Mouse (Mus musculus) stomach, postnatal 0 days (tissue): ENCODE measurements around the gene H2afv. TPM values are rescaled to one million over a fixed set of nuclear protein-coding genes. Genes with fewer than 3 reads are reported as not detected.
"Not testable (repeated sequence)": the region's sequence is repeated elsewhere in the genome, so short reads cannot be mapped to it uniquely, and the experiment has no call there.

ENCODE experiments used
- ATAC-seq: fragments of 200-750 bp; cut with Nextera tagmentation; 2 replicates; pipeline ENCODE4 v1.8.0; 2017; ENCODE audit not compliant: low FRiP score, low TSS enrichment
- DNase-seq: peaks from one replicate; pipeline ENCODE4 v3.0.0-alpha.2; 2016; ENCODE audit warnings: low spot score
- H3K27ac ChIP-seq: fragments of 300-500 bp; sonication (generic); replicated peaks from 2 replicates; pipeline ENCODE4 v1.5.1; 2014; ENCODE audit warnings: mild to moderate bottlenecking, control low read depth
- H3K27me3 ChIP-seq: fragments of 300-500 bp; sonication (generic); 2 replicates; pipeline ENCODE4 v1.6.1; 2014; ENCODE audit warnings: low read length; ENCODE audit not compliant: control insufficient read depth, insufficient read depth
- H3K36me3 ChIP-seq: fragments of 300-500 bp; sonication (generic); 2 replicates; pipeline ENCODE4 v1.6.1; 2014; ENCODE audit warnings: low read length, mixed read lengths; ENCODE audit not compliant: control insufficient read depth, insufficient read depth
- H3K4me1 ChIP-seq: fragments of 300-500 bp; sonication (generic); replicated peaks from 2 replicates; pipeline ENCODE4 v1.6.1; 2014; ENCODE audit warnings: antibody characterized with exemption; ENCODE audit not compliant: control insufficient read depth, insufficient read depth
- H3K4me2 ChIP-seq: fragments of 300-500 bp; sonication (generic); replicated peaks from 2 replicates; pipeline ENCODE4 v1.6.1; 2014; ENCODE audit warnings: low read depth, mild to moderate bottlenecking, control low read depth, moderate library complexity
- H3K4me3 ChIP-seq: fragments of 300-500 bp; sonication (generic); 2 replicates; pipeline ENCODE4 v1.5.1; 2014; ENCODE audit warnings: low read depth, low read length, control low read depth
- H3K9ac ChIP-seq: fragments of 300-500 bp; sonication (generic); 2 replicates; pipeline ENCODE4 v1.6.1; 2014; ENCODE audit warnings: mild to moderate bottlenecking, low read length, control low read depth, mixed read lengths
- H3K9me3 ChIP-seq: fragments of 300-500 bp; sonication (generic); 2 replicates; pipeline ENCODE4 v1.6.1; 2016; ENCODE audit warnings: low read length; ENCODE audit not compliant: control insufficient read depth
- CTCF ChIP-seq: IDR thresholded peaks from 2 replicates; pipeline ENCODE4 v1.5.1; 2016; ENCODE audit warnings: antibody characterized with exemption, low read depth, mild to moderate bottlenecking, moderate library complexity
- EP300 ChIP-seq: optimal IDR thresholded peaks from 2 replicates; pipeline ENCODE3; 2016; ENCODE audit warnings: antibody characterized with exemption
- WGBS: fragments of 180-500 bp; shearing (Covaris S2); extraction: QIAGEN DNeasy Blood & Tissue Kit; methylation state at CpG from one replicate; pipeline ENCODE4 v1.1.7; 2014; 5-methylcytosine and 5-hydroxymethylcytosine counted together
- polyA plus RNA-seq: library from polyadenylated mRNA; unstranded; fragments of >200 nt; fragmentation: Nextera tagmentation; extraction: Ambion mirVana; gene quantifications from 2 replicates; pipeline ENCODE4 v1.2.1, GENCODE M21; 2015

Gene H2afv
- polyA plus RNA-seq, 1 experiment from 2014 or later = 198 TPM

DNA sequence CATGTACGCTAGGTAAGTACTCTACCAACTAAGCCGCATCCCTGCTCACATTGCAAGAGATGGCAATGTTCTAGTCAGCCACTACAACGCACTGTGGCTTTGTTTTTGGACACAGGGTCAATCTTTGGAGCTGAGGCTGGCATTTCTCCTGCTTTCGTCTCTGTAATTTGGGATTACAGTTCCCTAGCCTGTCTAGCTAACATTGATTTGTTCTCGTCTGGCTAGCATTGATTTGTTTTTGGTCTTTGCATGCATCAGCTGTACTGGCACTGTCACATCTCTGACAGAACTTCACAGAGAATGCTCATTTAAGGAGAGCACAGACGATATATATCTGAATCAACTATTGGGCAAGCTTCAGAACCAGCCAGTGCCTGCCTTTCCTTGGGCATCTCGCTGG, 14.1 kb downstream of the H2afv start:
- Histone ChIP-seq H3K4me3 (no peak overlapping the region), H3K27ac (no peak overlapping the region), H3K9ac (no peak overlapping the region), H3K4me1 (no peaks in the 10 kb centered on the region), H3K4me2 (no peak overlapping the region), H3K36me3 (peaks cover 20% of the 10 kb centered on the region; the same call in 1 of the 2 replicates), H3K27me3 (no peaks in the 10 kb centered on the region), H3K9me3 (no peaks in the 10 kb centered on the region)
- TF ChIP-seq EP300 (no peak), CTCF (no peak)
- ATAC-seq (no peak), DNase-seq (no peak)
- WGBS = 89% methylated on average over 7 of the region's 7 CpGs

DNA sequence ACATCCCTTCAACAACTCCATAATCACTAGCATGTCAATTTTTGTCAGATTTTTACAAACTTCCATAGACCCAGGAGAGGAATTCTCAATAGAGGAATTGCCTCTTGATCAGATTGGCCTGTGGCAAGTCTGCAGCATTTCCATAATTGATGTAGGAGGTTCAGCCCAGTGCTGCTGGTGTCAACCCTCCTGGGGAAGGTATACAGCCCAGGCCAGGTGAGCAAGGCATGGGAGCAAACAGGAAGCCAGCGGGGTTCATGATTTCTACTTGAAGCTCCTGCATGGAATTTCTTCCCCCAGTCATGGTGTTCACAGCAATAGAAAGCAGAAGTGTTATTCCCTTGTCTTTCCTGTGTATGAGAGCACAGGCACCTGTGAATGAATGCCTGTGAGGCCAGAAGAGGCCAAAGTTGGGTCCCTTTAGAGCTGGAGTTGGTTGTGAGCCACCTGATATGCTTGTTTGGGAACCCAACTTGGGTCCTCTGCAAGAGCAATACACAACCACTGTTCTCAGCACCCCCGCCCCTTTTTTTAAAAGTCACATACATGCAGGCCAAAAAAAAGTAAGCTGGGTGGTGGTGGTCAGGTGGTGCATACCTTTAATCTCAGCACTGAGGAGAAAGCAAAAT, 23.4 kb downstream of the H2afv start:
- no peak overlapping the region for H3K27ac ChIP-seq
- H3K4me3 ChIP-seq = no peak overlapping the region
- no peak overlapping the region for H3K4me2 ChIP-seq
- no peaks in the 10 kb centered on the region for H3K4me1 ChIP-seq
- DNase-seq (no peak), ATAC-seq (no peak)
- H3K27me3 ChIP-seq = no peaks in the 10 kb centered on the region
- WGBS = 75% methylated on average over 2 of the region's 2 CpGs
- no peaks in the 10 kb centered on the region for H3K9me3 ChIP-seq
- H3K9ac ChIP-seq = no peak overlapping the region
- H3K36me3 ChIP-seq = peaks cover 22% of the 10 kb centered on the region
- TF ChIP-seq EP300 = no peak
- TF ChIP-seq CTCF = no peak

DNA sequence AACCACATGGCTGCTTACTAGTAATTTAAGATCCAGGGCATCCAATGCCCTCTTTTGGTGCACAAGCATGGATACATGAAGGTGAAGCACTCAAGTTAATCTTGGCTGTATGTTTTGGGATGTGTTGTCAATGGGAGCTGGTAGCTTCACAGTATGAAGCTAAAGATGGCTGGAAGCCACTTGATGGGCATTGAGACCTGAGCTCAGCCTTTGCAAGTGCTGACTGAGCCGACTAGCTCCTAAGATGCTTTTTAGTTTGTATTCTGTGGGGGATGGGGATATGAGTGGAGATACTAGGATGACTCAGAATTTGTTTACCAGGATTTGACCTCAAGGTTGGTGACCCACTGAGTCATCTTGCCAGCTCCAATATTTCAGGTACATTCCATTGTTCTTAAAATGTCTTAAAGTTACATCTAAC, 23.9 kb downstream of the H2afv start:
- Histone ChIP-seq H3K27ac (no peak overlapping the region), H3K27me3 (no peaks in the 10 kb centered on the region), H3K4me1 (no peaks in the 10 kb centered on the region), H3K36me3 (peaks cover 21% of the 10 kb centered on the region), H3K9me3 (no peaks in the 10 kb centered on the region), H3K4me3 (no peak overlapping the region), H3K4me2 (no peak overlapping the region), H3K9ac (no peak overlapping the region)
- TF ChIP-seq CTCF (no peak), EP300 (no peak)
- WGBS = 8% methylated on average over 1 of the region's 1 CpGs
- DNase-seq (no peak), ATAC-seq (no peak)

DNA sequence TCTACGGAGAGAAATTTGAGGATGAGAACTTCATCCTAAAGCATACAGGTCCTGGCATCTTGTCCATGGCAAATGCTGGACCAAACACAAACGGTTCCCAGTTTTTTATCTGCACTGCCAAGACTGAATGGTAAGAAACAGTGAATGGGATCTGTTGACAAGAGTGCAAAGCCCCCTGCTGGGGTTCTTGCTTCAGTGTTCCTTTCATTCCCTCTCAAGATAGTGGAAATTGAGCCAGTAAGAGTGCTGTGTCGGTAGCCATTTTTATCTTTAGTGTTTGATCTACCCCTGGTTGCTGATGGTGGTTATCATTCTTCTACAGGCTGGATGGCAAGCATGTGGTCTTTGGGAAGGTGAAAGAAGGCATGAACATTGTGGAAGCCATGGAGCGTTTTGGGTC, 25.1 kb downstream of the H2afv start:
- H3K4me3 ChIP-seq, ATAC-seq, H3K9ac ChIP-seq, H3K9me3 ChIP-seq, H3K4me2 ChIP-seq, H3K4me1 ChIP-seq, H3K27me3 ChIP-seq, H3K27ac ChIP-seq, DNase-seq: not testable (repeated sequence)
- peaks cover 18% of the 10 kb centered on the region for H3K36me3 ChIP-seq
- 60% methylated on average over 4 of the region's 4 CpGs for WGBS

DNA sequence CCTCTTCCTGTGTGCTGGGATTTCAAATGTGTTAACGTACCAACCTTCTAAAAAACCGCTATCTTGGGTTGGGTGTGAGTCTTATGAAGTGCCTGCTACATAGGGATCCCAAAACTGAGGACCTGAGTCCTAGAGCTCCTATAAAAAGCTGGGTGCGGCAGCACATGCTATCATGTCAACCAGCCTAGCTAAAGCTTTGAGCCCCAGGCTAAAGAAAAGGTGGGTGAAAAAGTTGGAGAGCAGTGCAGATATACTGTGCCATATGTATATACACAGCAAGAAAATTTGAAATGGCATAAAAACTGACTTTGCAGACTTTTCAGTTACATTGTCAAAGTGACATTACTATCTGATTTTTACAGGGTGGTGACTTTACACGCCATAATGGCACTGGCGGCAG, 25.5 kb downstream of the H2afv start:
- H3K27me3 ChIP-seq = no peaks in the 10 kb centered on the region
- H3K9me3 ChIP-seq = no peaks in the 10 kb centered on the region
- peaks cover 4% of the 10 kb centered on the region; the same call in 1 of the 2 replicates for H3K4me1 ChIP-seq
- no peak overlapping the region for H3K27ac ChIP-seq
- no peak for ATAC-seq
- no peak overlapping the region for H3K4me2 ChIP-seq
- H3K4me3 ChIP-seq = no peak overlapping the region
- TF ChIP-seq CTCF (no peak), EP300 (no peak)
- H3K9ac ChIP-seq = no peak overlapping the region
- peaks cover 18% of the 10 kb centered on the region for H3K36me3 ChIP-seq
- no peak for DNase-seq
- WGBS = 81% methylated on average over 5 of the region's 5 CpGs

DNA sequence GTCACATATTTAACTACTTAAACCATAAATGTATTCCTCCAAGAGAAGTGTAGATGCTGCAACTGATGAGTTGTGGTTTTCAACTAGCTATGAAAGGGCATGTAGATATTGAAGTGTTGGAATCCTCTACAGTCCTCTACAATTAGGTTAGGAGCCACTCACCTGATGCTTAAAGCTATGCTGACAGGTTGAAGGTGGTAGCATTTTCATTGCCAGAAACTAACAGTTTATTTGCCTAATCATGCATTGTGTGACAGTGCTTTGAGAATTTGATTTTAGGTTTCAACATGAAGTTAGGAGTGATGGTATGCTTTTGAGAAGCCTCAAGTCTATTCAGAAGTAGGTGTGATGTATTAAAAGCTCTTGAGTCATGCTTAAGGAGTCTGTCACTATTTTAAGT, 26.8 kb downstream of the H2afv start:
- Histone ChIP-seq H3K27me3 (no peaks in the 10 kb centered on the region), H3K9me3 (no peaks in the 10 kb centered on the region), H3K27ac (no peak overlapping the region), H3K4me2 (peak overlapping the region; percentile 74), H3K36me3 (peaks cover 18% of the 10 kb centered on the region), H3K4me3 (peak overlapping the region; percentile 79), H3K4me1 (peaks cover 4% of the 10 kb centered on the region; the same call in 1 of the 2 replicates), H3K9ac (no peak overlapping the region)
- ATAC-seq = no peak
- TF ChIP-seq EP300 (no peak), CTCF (no peak)
- DNase-seq = no peak
